Mouse (Mus musculus) spleen, adult 2 months (tissue): ENCODE data around the gene Dkk3.

Experiments
- CTCF ChIP-seq: fragments of 200-500 bp; IDR thresholded peaks from 2 replicates; pipeline ENCODE4 v1.5.1; 2011; ENCODE audit warnings: mild to moderate bottlenecking, inconsistent platforms; ENCODE audit not compliant: insufficient read depth, insufficient read length, insufficient replicate concordance; ENCODE audit errors: extremely low read depth
- POLR2A ChIP-seq: fragments of 200-500 bp; IDR thresholded peaks from 2 replicates; pipeline ENCODE4 v1.6.1; 2011; ENCODE audit warnings: low read depth, low read length, inconsistent platforms

- TF ChIP-seq CTCF (no peak), POLR2A (no peak)
Measured at GRCm38 (mm10) chr7:112120861-112121810, 37.7 kb downstream of the Dkk3 start.
